Mouse (Mus musculus): ENCODE measurements around the gene Gm14214.

DNA sequence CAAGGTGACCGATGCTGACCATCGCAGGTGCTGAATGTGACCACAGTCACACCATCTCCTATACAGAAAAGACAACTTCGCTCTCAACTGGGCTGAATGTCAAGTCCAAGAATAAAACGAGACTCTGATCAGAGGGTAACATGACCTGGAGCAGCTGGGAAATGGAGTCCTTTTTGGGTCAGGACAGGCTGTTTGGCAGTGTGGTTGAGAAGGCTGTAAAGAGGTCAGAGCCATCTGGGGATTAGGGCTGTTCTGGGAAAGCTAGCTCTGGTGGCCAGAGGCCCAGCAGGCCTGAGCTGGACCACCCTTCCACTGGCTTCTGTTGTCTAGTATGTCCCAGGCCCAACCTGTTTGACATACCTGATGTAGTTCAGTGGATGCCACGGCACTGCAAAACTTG is 31.2 kb downstream of the Gm14214 start:
- TF ChIP-seq POLR2AphosphoS5 (IDR thresholded peaks at IDR 0.05; ENCODE audit: borderline replicate concordance, low read depth, low read length) (no peak), CTCF (IDR thresholded peaks at IDR 0.05 in 2 of 3, conservative IDR thresholded peaks at IDR 0.05 in 1 of 3; ENCODE audit: control insufficient read depth in 1 of 3, insufficient read depth in 1 of 3, low read depth in 2 of 3, low read length in 3 of 3, poor library complexity in 1 of 3, severe bottlenecking in 1 of 3) (no peak), MAX (IDR thresholded peaks at IDR 0.05; ENCODE audit: low read length) (no peak), MAFK (IDR thresholded peaks at IDR 0.05; ENCODE audit: borderline replicate concordance, low read depth, low read length) (no peak), EP300 (IDR thresholded peaks at IDR 0.05; ENCODE audit: low read depth in 1 of 2, low read length in 2 of 2) (no peak), NRF1 (IDR thresholded peaks at IDR 0.05; ENCODE audit: insufficient read depth, low read depth, low read length, poor library complexity, severe bottlenecking) (no peak), POLR2A (IDR thresholded peaks at IDR 0.05; ENCODE audit: control insufficient read depth in 1 of 2, insufficient read depth in 1 of 2, low read depth in 1 of 2, low read length in 2 of 2, poor library complexity in 1 of 2) (no peak), USF1 (IDR thresholded peaks at IDR 0.05; ENCODE audit: low read depth, low read length) (no peak), SMC3 (IDR thresholded peaks at IDR 0.05; ENCODE audit: low read depth, low read length) (no peak), E2F4 (IDR thresholded peaks at IDR 0.05; ENCODE audit: borderline replicate concordance, low read depth, low read length) (no peak), MXI1 (IDR thresholded peaks at IDR 0.05; ENCODE audit: low read depth, low read length) (no peak)
